Mouse (Mus musculus): Measurements from ENCODE around the gene Syngr3.
"Not testable (repeated sequence)": the region's sequence is repeated elsewhere in the genome, so short reads cannot be mapped to it uniquely, and the experiment has no call there.

Syngr3 gene

GRCm38 (mm10) chr17:24677500-24678080 is 12.2 kb downstream of the Syngr3 start:
- CTCF ChIA-PET: no interaction called here

- CTCF ChIA-PET: interaction anchor here (0.6 to 1.4 kb wide), 2 partner anchors 10 to 204 kb away, joined by 3 read pairs; no protein-coding TSS in a partner anchor
Measured at GRCm38 (mm10) chr17:24676877-24677276, 12.9 kb downstream of the Syngr3 start.

GRCm38 (mm10) chr17:24676187-24676586 is 13.6 kb downstream of the Syngr3 start:
- CTCF ChIA-PET: interaction anchor here (1.4 kb wide), 1 partner anchor 11 kb away, joined by 3 read pairs; no protein-coding TSS in a partner anchor

- CTCF ChIA-PET: interaction anchor here (1.3 kb wide), 1 partner anchor 53 kb away, joined by 4 read pairs; no protein-coding TSS in a partner anchor
Measured at GRCm38 (mm10) chr17:24674277-24674676, 15.5 kb downstream of the Syngr3 start.

GRCm38 (mm10) chr17:24672141-24672540 is 17.6 kb downstream of the Syngr3 start:
- CTCF ChIA-PET: no interaction called here

- CTCF ChIA-PET: no interaction called here
Measured at GRCm38 (mm10) chr17:24671346-24671745, 18.4 kb downstream of the Syngr3 start.

GRCm38 (mm10) chr17:24670246-24670844 is 19.4 kb downstream of the Syngr3 start:
- CTCF ChIA-PET: no interaction called here

- CTCF ChIA-PET: interaction anchor here (1.2 kb wide), 1 partner anchor 121 kb away, joined by 5 read pairs; no protein-coding TSS in a partner anchor
Measured at GRCm38 (mm10) chr17:24669545-24670245, 20.1 kb downstream of the Syngr3 start, which contains the start of gene Zfp598. Gene Zfp598 (plus strand): TSS chr17:24669687.

- CTCF ChIA-PET: interaction anchor here (1.2 kb wide), 1 partner anchor 121 kb away, joined by 5 read pairs; no protein-coding TSS in a partner anchor
Measured at GRCm38 (mm10) chr17:24669214-24669544, 20.6 kb downstream of the Syngr3 start.

GRCm38 (mm10) chr17:24667416-24667815 is 22.3 kb downstream of the Syngr3 start:
- CTCF ChIA-PET: no interaction called here

GRCm38 (mm10) chr17:24667011-24667410 is 22.7 kb downstream of the Syngr3 start:
- CTCF ChIA-PET: not testable (repeated sequence)

- CTCF ChIA-PET: no interaction called here
Measured at GRCm38 (mm10) chr17:24658017-24658758, 31.6 kb downstream of the Syngr3 start, which contains the start of gene Npw. Gene Npw (minus strand): TSS chr17:24658457.

- CTCF ChIA-PET: interaction anchor here (0.7 kb wide), 1 partner anchor 15 kb away, joined by 3 read pairs; no protein-coding TSS in a partner anchor
Measured at GRCm38 (mm10) chr17:24654969-24655368, 34.8 kb downstream of the Syngr3 start.

GRCm38 (mm10) chr17:24653967-24654710 is 35.6 kb downstream of the Syngr3 start:
- CTCF ChIA-PET: interaction anchor here (0.6 to 0.9 kb wide), 2 partner anchors 159 to 161 kb away, joined by 3 to 7 read pairs; no protein-coding TSS in a partner anchor

- CTCF ChIA-PET: no interaction called here
Measured at GRCm38 (mm10) chr17:24651835-24652234, 37.9 kb downstream of the Syngr3 start.

- CTCF ChIA-PET: no interaction called here
Measured at GRCm38 (mm10) chr17:24650766-24651165, 39.0 kb downstream of the Syngr3 start.

- CTCF ChIA-PET: no interaction called here
Measured at GRCm38 (mm10) chr17:24650070-24650616, 39.6 kb downstream of the Syngr3 start, which contains the start of gene Slc9a3r2. Gene Slc9a3r2 (minus strand): TSS chr17:24650327.

GRCm38 (mm10) chr17:24649581-24650069 is 40.1 kb downstream of the Syngr3 start:
- CTCF ChIA-PET: no interaction called here

- CTCF ChIA-PET: no interaction called here
Measured at GRCm38 (mm10) chr17:24648731-24649377, 40.9 kb downstream of the Syngr3 start.

- CTCF ChIA-PET: no interaction called here
Measured at GRCm38 (mm10) chr17:24647493-24647892, 42.3 kb downstream of the Syngr3 start.

All from spleen, embryonic (tissue).